Mouse (Mus musculus) lung, embryonic 16.5 days (tissue): ENCODE data around the gene Tapt1. TPM values are rescaled to one million over a fixed set of nuclear protein-coding genes. Genes with fewer than 3 reads are reported as not detected.
A peak's percentile ranks its signal among the peaks of the same experiment; 100 is the strongest.
"Not testable (repeated sequence)": the region's sequence is repeated elsewhere in the genome, so short reads cannot be mapped to it uniquely, and the experiment has no call there.

Source experiments
- ATAC-seq: fragments of 200-750 bp; cut with Nextera tagmentation; 2 replicates; pipeline ENCODE4 v1.8.0; 2017; ENCODE audit warnings: low read depth, mild to moderate bottlenecking, moderate library complexity
- H3K27ac ChIP-seq: fragments of 300-500 bp; sonication (generic); 2 replicates; pipeline ENCODE4 v1.5.1; 2014; ENCODE audit warnings: mild to moderate bottlenecking, control low read depth, low read length
- H3K27me3 ChIP-seq: fragments of 300-500 bp; sonication (generic); 2 replicates; pipeline ENCODE4 v1.6.1; 2014; ENCODE audit warnings: low read depth, low read length, mixed read lengths; ENCODE audit not compliant: control insufficient read depth, insufficient read depth
- H3K36me3 ChIP-seq: fragments of 300-500 bp; sonication (generic); 2 replicates; pipeline ENCODE4 v1.6.1; 2014; ENCODE audit warnings: low read length; ENCODE audit not compliant: control insufficient read depth, insufficient read depth
- H3K4me1 ChIP-seq: fragments of 300-500 bp; sonication (generic); replicated peaks from 2 replicates; pipeline ENCODE4 v1.6.1; 2014; ENCODE audit warnings: low read length, mixed read lengths; ENCODE audit not compliant: control insufficient read depth, insufficient read depth
- H3K4me2 ChIP-seq: fragments of 300-500 bp; sonication (generic); 2 replicates; pipeline ENCODE4 v1.6.1; 2014; ENCODE audit warnings: low read depth, low read length, control low read depth
- H3K4me3 ChIP-seq: fragments of 300-500 bp; sonication (generic); 2 replicates; pipeline ENCODE4 v1.5.1; 2014; ENCODE audit warnings: mild to moderate bottlenecking, low read length, control low read depth
- H3K9ac ChIP-seq: fragments of 300-500 bp; sonication (generic); 2 replicates; pipeline ENCODE4 v1.6.1; 2014; ENCODE audit warnings: low read length, control low read depth
- H3K9me3 ChIP-seq: fragments of 300-500 bp; sonication (generic); 2 replicates; pipeline ENCODE4 v1.6.1; 2016; ENCODE audit warnings: low read length; ENCODE audit not compliant: control insufficient read depth
- WGBS: fragments of 180-500 bp; shearing (Covaris S2); extraction: QIAGEN DNeasy Blood & Tissue Kit; methylation state at CpG from one replicate; pipeline ENCODE4 v1.1.7; 2014; 5-methylcytosine and 5-hydroxymethylcytosine counted together
- polyA plus RNA-seq: library from polyadenylated mRNA; unstranded; fragments of >200 nt; fragmentation: Nextera tagmentation; extraction: Ambion mirVana; gene quantifications from 2 replicates; pipeline ENCODE4 v1.2.1, GENCODE M21; 2015

Tapt1 gene
- polyA plus RNA-seq, result 36.8 and 36.9 TPM in 2 replicates

DNA sequence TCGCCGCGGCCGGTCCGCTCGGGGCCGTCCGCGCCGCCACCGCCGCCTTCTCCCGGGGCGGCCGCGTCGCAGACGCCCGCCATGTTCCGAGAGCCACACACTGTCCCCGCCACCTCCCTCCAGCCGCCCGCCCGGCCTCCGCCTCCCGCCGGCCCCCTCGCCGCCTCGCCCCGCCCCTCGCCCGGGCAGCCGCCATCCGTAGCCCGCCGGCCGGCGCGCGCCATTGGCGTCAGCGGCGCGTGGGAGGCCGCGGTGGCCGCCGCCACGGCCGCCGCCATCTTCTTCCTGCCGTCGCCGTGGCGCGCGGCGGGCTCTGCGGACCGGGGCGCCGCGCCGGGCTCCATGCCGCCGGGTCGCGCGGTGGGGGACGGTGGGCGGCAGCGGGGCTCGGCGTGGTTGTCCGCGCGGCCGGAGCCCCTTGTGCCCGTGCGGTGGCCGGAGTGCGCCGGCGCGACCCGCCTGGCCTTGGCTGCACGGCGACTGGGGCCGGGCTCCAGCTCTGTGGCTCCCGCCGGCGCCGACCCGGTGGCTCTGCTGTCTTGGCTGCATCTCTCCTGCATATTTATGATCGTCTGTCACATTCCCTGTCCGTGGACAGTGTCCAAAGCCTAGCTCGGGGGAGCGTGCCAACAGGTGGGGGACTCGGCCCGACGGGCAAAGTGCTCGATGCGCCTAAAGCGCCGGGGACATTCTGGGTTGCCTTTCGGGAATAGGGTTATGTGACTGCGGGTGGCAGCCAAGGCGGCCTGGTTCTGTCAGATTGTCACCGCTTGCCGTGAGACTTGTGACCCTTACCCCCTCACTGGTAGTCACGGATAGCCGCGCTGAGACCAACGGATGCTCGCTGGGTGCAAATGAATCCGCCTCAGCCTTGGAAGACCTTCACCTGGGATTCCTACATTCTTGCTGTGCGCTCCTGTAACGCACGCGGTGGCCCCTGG lies at the start of gene Tapt1:
Gene Tapt1 (minus strand): TSS at position 106 of the 941 bp plus-strand sequence.
- peak within 1 kb of the TSS; percentile 83 for H3K27ac ChIP-seq
- H3K27me3 ChIP-seq, result no peaks in the 10 kb centered on the region
- peak; percentile 98 for ATAC-seq
- H3K9ac ChIP-seq, result peak within 1 kb of the TSS; percentile 97
- peaks cover 16% of the 10 kb centered on the region for H3K4me1 ChIP-seq
- no peaks in the 10 kb centered on the region for H3K36me3 ChIP-seq
- under 1% methylated on average over 53 of the region's 121 CpGs for WGBS
- H3K4me2 ChIP-seq, result peak within 1 kb of the TSS; percentile 81
- H3K9me3 ChIP-seq, result no peaks in the 10 kb centered on the region
- H3K4me3 ChIP-seq, result peak within 1 kb of the TSS; percentile 93

DNA sequence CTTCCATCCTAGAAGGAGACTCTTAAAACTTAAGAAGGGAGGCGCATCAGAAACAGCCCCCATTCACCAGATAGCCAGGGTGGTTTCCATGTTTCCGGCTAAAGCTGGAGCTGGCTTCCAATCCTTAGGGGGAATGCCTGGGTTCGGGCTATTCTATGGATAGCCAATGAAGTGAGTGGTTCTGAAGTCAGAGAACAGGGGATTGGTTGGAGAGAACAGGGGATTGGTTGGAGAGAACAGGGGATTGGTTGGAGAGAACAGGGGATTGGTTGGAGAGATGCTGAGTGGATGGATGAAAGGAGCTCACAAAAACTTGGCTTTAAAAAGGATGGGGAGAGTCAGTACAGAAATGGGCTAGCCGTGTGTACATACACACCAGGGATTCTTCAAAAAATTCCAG lies 45.1 kb upstream of the Tapt1 start:
- Histone ChIP-seq H3K4me1 (no peaks in the 10 kb centered on the region), H3K4me2 (no peak overlapping the region), H3K36me3 (no peaks in the 10 kb centered on the region), H3K9ac (no peak overlapping the region), H3K4me3 (no peak overlapping the region), H3K27me3 (no peaks in the 10 kb centered on the region), H3K9me3 (no peaks in the 10 kb centered on the region), H3K27ac (no peak overlapping the region)
- ATAC-seq, result no peak
- 84% methylated on average over 4 of the region's 4 CpGs for WGBS

DNA sequence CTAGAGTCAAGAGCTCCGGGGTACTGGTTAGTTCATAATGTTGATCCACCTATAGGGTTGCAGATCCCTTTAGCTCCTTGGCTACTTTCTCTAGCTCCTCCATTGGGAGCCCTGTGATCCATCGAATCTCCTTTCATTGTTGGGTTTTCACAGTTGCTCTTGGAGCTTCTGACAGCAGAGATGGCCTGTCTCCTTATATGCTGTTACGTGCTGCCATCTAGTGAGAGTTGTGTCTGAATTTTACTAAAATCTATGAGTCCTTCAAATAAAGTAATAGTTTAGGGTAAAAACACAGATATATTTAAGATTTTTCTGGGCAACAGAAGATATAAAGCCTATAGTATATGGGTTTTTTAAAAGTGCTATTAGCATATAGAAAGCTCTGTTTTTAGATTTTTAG lies 42.1 kb upstream of the Tapt1 start:
- not testable (repeated sequence) for H3K27me3 ChIP-seq, H3K4me1 ChIP-seq, H3K9me3 ChIP-seq, ATAC-seq, H3K4me3 ChIP-seq, H3K4me2 ChIP-seq, H3K9ac ChIP-seq, H3K27ac ChIP-seq, H3K36me3 ChIP-seq
- WGBS, result 37% methylated on average over 2 of the region's 3 CpGs

DNA sequence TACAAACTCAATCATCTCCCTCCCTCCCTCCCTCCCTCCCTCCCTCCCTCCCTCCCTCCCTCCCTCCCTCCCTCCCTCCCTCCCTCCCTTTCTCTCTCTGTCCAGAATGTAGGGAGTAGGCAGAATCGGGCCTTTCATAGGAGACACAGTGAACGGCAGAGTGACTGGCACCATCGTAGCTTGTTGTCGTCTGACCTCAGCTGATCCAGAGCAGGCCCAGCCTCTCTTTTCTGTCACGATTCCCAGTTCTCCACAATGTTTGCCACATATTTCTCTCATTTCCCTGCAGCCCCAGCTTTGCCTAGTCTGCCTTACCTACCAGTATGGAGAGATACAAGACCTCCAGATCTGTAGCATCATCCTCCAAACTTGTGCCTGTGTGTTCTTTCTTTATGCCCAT lies 35.3 kb upstream of the Tapt1 start:
- Histone ChIP-seq H3K4me2 (no peak overlapping the region), H3K27ac (no peak overlapping the region), H3K36me3 (no peaks in the 10 kb centered on the region), H3K9me3 (no peaks in the 10 kb centered on the region), H3K4me3 (no peak overlapping the region), H3K4me1 (no peaks in the 10 kb centered on the region), H3K27me3 (no peaks in the 10 kb centered on the region), H3K9ac (no peak overlapping the region)
- WGBS, result 59% methylated on average over 5 of the region's 5 CpGs
- ATAC-seq, result no peak

DNA sequence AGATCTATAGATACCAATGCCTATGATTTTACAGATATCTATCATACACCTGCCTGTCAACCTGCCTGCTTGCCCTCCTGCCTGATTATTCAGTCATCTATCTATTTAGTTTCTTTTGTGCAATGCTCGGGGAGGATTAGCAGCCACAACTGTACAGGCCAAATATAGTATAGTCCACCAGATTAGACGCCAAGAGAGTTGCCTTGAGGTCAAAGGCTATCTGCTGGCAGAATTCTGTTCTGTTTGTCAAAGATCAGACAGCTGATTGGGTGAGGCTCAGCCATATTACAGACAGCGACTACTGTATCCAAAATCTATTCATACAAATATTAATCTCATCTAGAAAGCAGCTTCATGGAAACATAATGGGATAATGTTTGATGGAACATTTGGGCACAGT lies 34.7 kb upstream of the Tapt1 start:
- no peak overlapping the region for H3K9ac ChIP-seq
- no peak overlapping the region for H3K4me3 ChIP-seq
- H3K27ac ChIP-seq, result no peak overlapping the region
- H3K4me1 ChIP-seq, result no peaks in the 10 kb centered on the region
- no peaks in the 10 kb centered on the region for H3K36me3 ChIP-seq
- H3K4me2 ChIP-seq, result no peak overlapping the region
- H3K27me3 ChIP-seq, result no peaks in the 10 kb centered on the region
- ATAC-seq, result no peak
- no peaks in the 10 kb centered on the region for H3K9me3 ChIP-seq
- WGBS, result 29% methylated on average over 3 of the region's 3 CpGs

DNA sequence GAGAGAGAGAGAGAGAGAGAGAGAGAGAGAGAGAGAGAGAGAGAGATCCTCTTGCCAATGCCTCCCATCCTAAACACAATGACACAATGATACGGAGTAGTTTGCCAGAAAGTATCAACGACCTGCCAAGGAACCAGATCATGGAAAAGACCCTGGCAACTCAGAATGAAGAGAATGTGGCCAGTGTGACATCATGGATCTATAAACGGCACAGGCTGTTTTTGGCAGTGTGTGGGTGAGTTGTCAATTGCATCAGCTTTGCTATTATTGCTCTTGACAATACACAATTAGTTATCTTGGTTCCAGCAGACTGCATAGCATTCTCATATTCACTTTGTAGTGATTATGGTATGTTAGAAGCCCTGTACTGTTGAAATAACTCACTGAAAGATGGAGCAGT lies 33.3 kb upstream of the Tapt1 start:
- H3K4me2 ChIP-seq, result no peak overlapping the region
- no peaks in the 10 kb centered on the region for H3K9me3 ChIP-seq
- ATAC-seq, result no peak
- no peaks in the 10 kb centered on the region for H3K27me3 ChIP-seq
- H3K4me3 ChIP-seq, result no peak overlapping the region
- H3K4me1 ChIP-seq, result no peaks in the 10 kb centered on the region
- H3K36me3 ChIP-seq, result no peaks in the 10 kb centered on the region
- no peak overlapping the region for H3K9ac ChIP-seq
- no peak overlapping the region for H3K27ac ChIP-seq
- WGBS, result 59% methylated on average over 3 of the region's 3 CpGs

DNA sequence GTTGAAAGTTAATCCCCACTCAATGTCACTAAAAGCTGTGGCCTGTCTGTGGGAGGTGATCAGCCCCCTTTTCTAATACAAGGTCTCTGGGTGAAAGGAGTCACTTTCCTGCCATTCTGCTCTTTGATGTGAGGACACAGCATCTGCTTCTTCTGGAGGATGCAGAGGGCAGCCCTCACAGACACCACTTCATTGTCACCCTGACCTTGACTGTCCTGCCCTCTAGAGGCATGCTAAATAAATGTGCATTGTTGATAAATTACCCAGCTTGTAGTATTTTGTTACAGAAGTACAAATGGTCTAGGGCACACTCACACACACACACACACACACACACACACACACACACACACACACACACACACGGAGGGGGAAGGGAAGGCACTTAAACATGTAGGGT lies 31.7 kb upstream of the Tapt1 start:
- Histone ChIP-seq H3K27me3 (no peaks in the 10 kb centered on the region), H3K4me2 (no peak overlapping the region), H3K4me3 (no peak overlapping the region), H3K27ac (no peak overlapping the region), H3K9me3 (no peaks in the 10 kb centered on the region), H3K4me1 (no peaks in the 10 kb centered on the region), H3K9ac (no peak overlapping the region), H3K36me3 (no peaks in the 10 kb centered on the region)
- ATAC-seq, result no peak
- WGBS, result 33% methylated on average over 1 of the region's 1 CpGs

DNA sequence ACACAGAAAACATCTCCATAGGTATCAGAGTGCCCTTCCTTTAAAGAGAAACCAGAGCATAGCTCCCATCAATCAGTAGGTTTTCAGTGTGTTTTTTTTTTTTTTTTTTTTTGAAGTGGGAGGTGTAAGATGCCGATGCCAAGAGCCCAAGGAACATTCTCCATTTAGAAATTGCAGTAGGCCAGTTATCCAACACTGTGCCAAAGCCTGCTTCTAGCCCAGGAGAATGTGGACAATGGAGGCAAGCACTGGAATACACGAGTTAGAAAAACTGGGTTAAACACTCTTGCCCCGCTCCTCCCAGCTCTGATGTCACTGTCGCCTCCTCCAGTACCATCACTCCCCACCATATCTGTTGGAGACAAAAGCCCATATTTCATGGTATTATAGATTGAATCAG lies 31.0 kb upstream of the Tapt1 start:
- 68% methylated on average over 4 of the region's 4 CpGs for WGBS
- H3K27me3 ChIP-seq, result no peaks in the 10 kb centered on the region
- H3K9ac ChIP-seq, result no peak overlapping the region
- no peaks in the 10 kb centered on the region for H3K9me3 ChIP-seq
- no peaks in the 10 kb centered on the region for H3K36me3 ChIP-seq
- ATAC-seq, result no peak
- H3K4me1 ChIP-seq, result no peaks in the 10 kb centered on the region
- H3K4me3 ChIP-seq, result no peak overlapping the region
- no peak overlapping the region for H3K4me2 ChIP-seq
- H3K27ac ChIP-seq, result no peak overlapping the region

DNA sequence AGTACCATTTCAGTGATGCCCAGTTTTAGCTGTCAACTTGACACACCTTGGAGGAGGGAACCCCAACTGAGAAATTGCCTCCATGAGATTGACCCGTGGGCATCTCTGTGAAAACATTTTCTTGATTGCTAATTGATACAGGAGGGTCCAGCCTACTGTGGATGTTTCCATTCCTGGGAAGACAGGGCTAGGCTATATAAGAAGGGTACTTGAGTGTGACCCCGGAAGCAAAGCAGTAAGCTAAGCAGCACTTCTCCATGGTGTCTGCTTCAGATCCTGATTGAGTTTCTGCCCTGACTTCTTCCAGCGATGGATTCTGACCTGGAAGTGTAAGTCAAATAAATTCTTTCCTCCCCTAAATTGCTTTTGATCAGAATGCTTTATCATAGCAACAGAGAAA lies 30.1 kb upstream of the Tapt1 start:
- WGBS, result 75% methylated on average over 3 of the region's 3 CpGs
- Histone ChIP-seq H3K9me3 (no peaks in the 10 kb centered on the region), H3K27me3 (no peaks in the 10 kb centered on the region), H3K4me3 (no peak overlapping the region), H3K9ac (no peak overlapping the region), H3K4me1 (no peaks in the 10 kb centered on the region), H3K36me3 (no peaks in the 10 kb centered on the region), H3K27ac (no peak overlapping the region), H3K4me2 (no peak overlapping the region)
- ATAC-seq, result no peak
